Mouse (Mus musculus): ENCODE data around the gene Eml1. TPM values are rescaled to one million over a fixed set of nuclear protein-coding genes. Genes with fewer than 3 reads are reported as not detected.
A peak's percentile ranks its signal among the peaks of the same experiment; 100 is the strongest.

The Eml1 gene
- polyA plus RNA-seq, 1 experiment from 2014 or later: 68.6 TPM

GRCm38 (mm10) chr12:108396081-108396947 lies 25.6 kb downstream of the Eml1 start:
- Histone ChIP-seq H3K27me3 (ENCODE audit: control insufficient read depth, insufficient read depth, low read length) (no peaks in the 10 kb centered on the region), H3K9ac (replicated peaks; ENCODE audit: low read depth, low read length) (no peak overlapping the region), H3K4me3 (ENCODE audit: low read depth, low read length) (no peak overlapping the region), H3K4me1 (ENCODE audit: control insufficient read depth, insufficient read depth, low read length) (peaks cover 5% of the 10 kb centered on the region), H3K9me3 (ENCODE audit: control insufficient read depth, low read depth, low read length) (no peaks in the 10 kb centered on the region), H3K27ac (ENCODE audit: low read length) (no peak overlapping the region), H3K36me3 (ENCODE audit: control insufficient read depth, insufficient read depth, low read length) (no peaks in the 10 kb centered on the region), H3K4me2 (replicated peaks; ENCODE audit: low read depth, low read length) (no peak overlapping the region)
- 77% methylated on average over 11 of the region's 11 CpGs for WGBS
- ATAC-seq (ENCODE audit: insufficient number of reproducible peaks, insufficient read depth, low FRiP score, low read depth): no peak

GRCm38 (mm10) chr12:108398681-108399080 lies 27.9 kb downstream of the Eml1 start:
- no peaks in the 10 kb centered on the region for H3K36me3 ChIP-seq (ENCODE audit: control insufficient read depth, insufficient read depth, low read length)
- 82% methylated on average over 7 of the region's 7 CpGs for WGBS
- ATAC-seq (ENCODE audit: insufficient number of reproducible peaks, insufficient read depth, low FRiP score, low read depth): no peak
- no peaks in the 10 kb centered on the region for H3K9me3 ChIP-seq (ENCODE audit: control insufficient read depth, low read depth, low read length)
- H3K27ac ChIP-seq (ENCODE audit: low read length): no peak overlapping the region
- no peak overlapping the region for H3K4me3 ChIP-seq (ENCODE audit: low read depth, low read length)
- H3K9ac ChIP-seq (replicated peaks; ENCODE audit: low read depth, low read length): no peak overlapping the region
- no peak overlapping the region for H3K4me2 ChIP-seq (replicated peaks; ENCODE audit: low read depth, low read length)
- peaks cover under 1% of the 10 kb centered on the region; the same call in 1 of the 2 replicates for H3K4me1 ChIP-seq (ENCODE audit: control insufficient read depth, insufficient read depth, low read length)
- H3K27me3 ChIP-seq (ENCODE audit: control insufficient read depth, insufficient read depth, low read length): no peaks in the 10 kb centered on the region

GRCm38 (mm10) chr12:108399191-108399590 lies 28.4 kb downstream of the Eml1 start:
- Histone ChIP-seq H3K9me3 (ENCODE audit: control insufficient read depth, low read depth, low read length) (no peaks in the 10 kb centered on the region), H3K4me1 (ENCODE audit: control insufficient read depth, insufficient read depth, low read length) (peaks cover 3% of the 10 kb centered on the region), H3K27me3 (ENCODE audit: control insufficient read depth, insufficient read depth, low read length) (no peaks in the 10 kb centered on the region), H3K9ac (replicated peaks; ENCODE audit: low read depth, low read length) (no peak overlapping the region), H3K27ac (ENCODE audit: low read length) (no peak overlapping the region; the same call in 1 of the 2 replicates), H3K36me3 (ENCODE audit: control insufficient read depth, insufficient read depth, low read length) (no peaks in the 10 kb centered on the region), H3K4me3 (ENCODE audit: low read depth, low read length) (no peak overlapping the region), H3K4me2 (replicated peaks; ENCODE audit: low read depth, low read length) (no peak overlapping the region)
- ATAC-seq (ENCODE audit: insufficient number of reproducible peaks, insufficient read depth, low FRiP score, low read depth): no peak
- 90% methylated on average over 8 of the region's 8 CpGs for WGBS

GRCm38 (mm10) chr12:108400951-108401350 lies 30.2 kb downstream of the Eml1 start:
- H3K9me3 ChIP-seq (ENCODE audit: control insufficient read depth, low read depth, low read length): no peaks in the 10 kb centered on the region
- 73% methylated on average over 8 of the region's 8 CpGs for WGBS

GRCm38 (mm10) chr12:108403957-108404356 lies 33.2 kb downstream of the Eml1 start:
- peaks cover 13% of the 10 kb centered on the region for H3K4me1 ChIP-seq (ENCODE audit: control insufficient read depth, insufficient read depth, low read length)
- H3K9ac ChIP-seq (replicated peaks; ENCODE audit: low read depth, low read length): no peak overlapping the region
- H3K4me2 ChIP-seq (replicated peaks; ENCODE audit: low read depth, low read length): no peak overlapping the region
- H3K27ac ChIP-seq (ENCODE audit: low read length): peak overlapping the region; percentile 84
- WGBS: 14% methylated on average over 6 of the region's 6 CpGs
- H3K4me3 ChIP-seq (ENCODE audit: low read depth, low read length): no peak overlapping the region
- no peaks in the 10 kb centered on the region for H3K27me3 ChIP-seq (ENCODE audit: control insufficient read depth, insufficient read depth, low read length)
- no peaks in the 10 kb centered on the region for H3K36me3 ChIP-seq (ENCODE audit: control insufficient read depth, insufficient read depth, low read length)
- peak; percentile 81; the same call in 1 of the 2 replicates for ATAC-seq (ENCODE audit: insufficient number of reproducible peaks, insufficient read depth, low FRiP score, low read depth)
- H3K9me3 ChIP-seq (ENCODE audit: control insufficient read depth, low read depth, low read length): no peaks in the 10 kb centered on the region

More at GRCm38 (mm10) chr12:108400951-108401350, 30.2 kb downstream of the Eml1 start:
- no peak overlapping the region for H3K4me2 ChIP-seq (replicated peaks; ENCODE audit: low read depth, low read length)
- no peak overlapping the region for H3K9ac ChIP-seq (replicated peaks; ENCODE audit: low read depth, low read length)
- no peak overlapping the region for H3K27ac ChIP-seq (ENCODE audit: low read length)
- ATAC-seq (ENCODE audit: insufficient number of reproducible peaks, insufficient read depth, low FRiP score, low read depth): no peak
- no peaks in the 10 kb centered on the region for H3K27me3 ChIP-seq (ENCODE audit: control insufficient read depth, insufficient read depth, low read length)
- no peaks in the 10 kb centered on the region for H3K36me3 ChIP-seq (ENCODE audit: control insufficient read depth, insufficient read depth, low read length)
- peaks cover 9% of the 10 kb centered on the region for H3K4me1 ChIP-seq (ENCODE audit: control insufficient read depth, insufficient read depth, low read length)
- H3K4me3 ChIP-seq (ENCODE audit: low read depth, low read length): no peak overlapping the region

- no peak overlapping the region for H3K27ac ChIP-seq (ENCODE audit: low read length)
- no peaks in the 10 kb centered on the region for H3K36me3 ChIP-seq (ENCODE audit: control insufficient read depth, insufficient read depth, low read length)
- no peak overlapping the region for H3K4me3 ChIP-seq (ENCODE audit: low read depth, low read length)
- 54% methylated on average over 5 of the region's 5 CpGs for WGBS
- no peaks in the 10 kb centered on the region for H3K9me3 ChIP-seq (ENCODE audit: control insufficient read depth, low read depth, low read length)
- no peak overlapping the region for H3K4me2 ChIP-seq (replicated peaks; ENCODE audit: low read depth, low read length)
- no peaks in the 10 kb centered on the region for H3K27me3 ChIP-seq (ENCODE audit: control insufficient read depth, insufficient read depth, low read length)
- peaks cover 11% of the 10 kb centered on the region for H3K4me1 ChIP-seq (ENCODE audit: control insufficient read depth, insufficient read depth, low read length)
- no peak for ATAC-seq (ENCODE audit: insufficient number of reproducible peaks, insufficient read depth, low FRiP score, low read depth)
- H3K9ac ChIP-seq (replicated peaks; ENCODE audit: low read depth, low read length): no peak overlapping the region
Observed at GRCm38 (mm10) chr12:108409100-108409499, 38.3 kb downstream of the Eml1 start.

- H3K27ac ChIP-seq (ENCODE audit: low read length): no peak overlapping the region
- ATAC-seq (ENCODE audit: insufficient number of reproducible peaks, insufficient read depth, low FRiP score, low read depth): no peak
Observed at GRCm38 (mm10) chr12:108410416-108411208, 39.9 kb downstream of the Eml1 start.

GRCm38 (mm10) chr12:108414932-108415331 lies 44.2 kb downstream of the Eml1 start:
- no peak overlapping the region for H3K4me3 ChIP-seq (ENCODE audit: low read depth, low read length)
- no peak for ATAC-seq (ENCODE audit: insufficient number of reproducible peaks, insufficient read depth, low FRiP score, low read depth)
- no peak overlapping the region for H3K4me2 ChIP-seq (replicated peaks; ENCODE audit: low read depth, low read length)
- no peaks in the 10 kb centered on the region for H3K9me3 ChIP-seq (ENCODE audit: control insufficient read depth, low read depth, low read length)
- WGBS: 94% methylated on average over 9 of the region's 9 CpGs
- no peak overlapping the region for H3K9ac ChIP-seq (replicated peaks; ENCODE audit: low read depth, low read length)
- no peak overlapping the region for H3K27ac ChIP-seq (ENCODE audit: low read length)
- H3K4me1 ChIP-seq (ENCODE audit: control insufficient read depth, insufficient read depth, low read length): no peaks in the 10 kb centered on the region
- H3K27me3 ChIP-seq (ENCODE audit: control insufficient read depth, insufficient read depth, low read length): no peaks in the 10 kb centered on the region
- no peaks in the 10 kb centered on the region for H3K36me3 ChIP-seq (ENCODE audit: control insufficient read depth, insufficient read depth, low read length)

More at GRCm38 (mm10) chr12:108410416-108411208, 39.9 kb downstream of the Eml1 start:
- H3K4me1 ChIP-seq (ENCODE audit: control insufficient read depth, insufficient read depth, low read length): peaks cover 5% of the 10 kb centered on the region; the same call in 1 of the 2 replicates
- no peaks in the 10 kb centered on the region for H3K27me3 ChIP-seq (ENCODE audit: control insufficient read depth, insufficient read depth, low read length)
- H3K4me2 ChIP-seq (replicated peaks; ENCODE audit: low read depth, low read length): no peak overlapping the region
- 56% methylated on average over 14 of the region's 14 CpGs for WGBS
- no peaks in the 10 kb centered on the region for H3K9me3 ChIP-seq (ENCODE audit: control insufficient read depth, low read depth, low read length)
- H3K9ac ChIP-seq (replicated peaks; ENCODE audit: low read depth, low read length): no peak overlapping the region
- no peak overlapping the region for H3K4me3 ChIP-seq (ENCODE audit: low read depth, low read length)
- no peaks in the 10 kb centered on the region for H3K36me3 ChIP-seq (ENCODE audit: control insufficient read depth, insufficient read depth, low read length)

Measured in stomach, embryonic 14.5 days (tissue).